Mouse (Mus musculus) embryo, embryonic 9.5 days (tissue): Measurements from ENCODE around the gene Shroom3.

Source experiments
- DNase-seq: peaks from one replicate; pipeline ENCODE4 v3.0.0-alpha.2; 2017; ENCODE audit errors: extremely low spot score

Gene Shroom3

DNA sequence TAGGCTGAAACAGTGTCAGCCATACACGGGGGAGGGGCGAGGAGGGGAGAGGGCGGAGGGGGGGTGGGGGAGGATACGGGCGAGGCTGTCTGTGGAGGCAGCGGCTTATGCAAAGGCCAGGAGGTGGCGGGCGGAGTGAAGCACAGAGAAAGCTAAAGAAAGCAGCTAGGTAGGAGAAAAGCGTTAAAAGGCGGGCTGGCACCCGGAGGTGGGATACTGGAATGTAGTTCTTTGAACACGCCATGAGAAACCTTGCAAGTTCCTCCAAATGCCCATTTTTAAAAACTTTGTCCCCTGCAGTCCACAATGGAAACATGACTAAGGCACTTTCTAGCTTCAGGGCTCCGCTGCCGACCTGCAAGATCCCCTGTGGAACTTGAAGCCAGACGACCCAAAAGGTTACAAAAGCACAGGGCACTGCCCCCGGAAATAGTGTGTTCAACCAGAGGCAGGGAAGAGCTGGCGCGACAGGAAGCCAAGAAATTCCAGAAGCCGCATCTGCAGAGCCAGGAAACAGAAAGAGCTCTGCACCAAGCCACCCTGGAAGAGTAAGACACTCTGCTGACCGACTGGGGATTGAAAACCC, 322.1 kb downstream of the Shroom3 start:
- peak; percentile 67 for DNase-seq

DNA sequence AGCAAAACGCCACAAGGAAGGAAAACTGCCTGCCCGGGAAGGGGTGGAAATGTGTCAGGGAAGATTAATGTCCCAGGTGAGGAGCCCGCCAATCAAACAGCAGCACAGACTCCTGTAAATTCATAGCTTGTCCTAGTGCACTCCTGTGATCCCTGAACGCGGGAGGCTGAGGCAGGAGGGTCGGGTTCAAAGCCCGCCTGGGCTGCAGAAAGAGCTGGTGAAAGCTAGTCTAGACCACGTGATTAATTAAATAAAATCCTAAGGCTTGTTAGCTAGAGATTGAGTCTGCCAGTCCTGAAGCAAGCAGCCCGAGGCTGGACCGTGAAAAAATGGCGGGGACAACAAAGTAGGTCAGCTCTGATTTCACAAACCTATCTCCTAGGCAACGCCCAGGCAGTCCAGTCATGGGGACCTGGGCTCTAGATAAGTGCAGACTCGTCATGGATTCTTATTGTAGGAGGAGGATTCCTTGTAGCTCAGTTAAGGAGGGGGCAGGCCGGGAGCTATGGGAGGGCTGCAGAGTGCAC, 322.6 kb downstream of the Shroom3 start:
- DNase-seq, result no peak

DNA sequence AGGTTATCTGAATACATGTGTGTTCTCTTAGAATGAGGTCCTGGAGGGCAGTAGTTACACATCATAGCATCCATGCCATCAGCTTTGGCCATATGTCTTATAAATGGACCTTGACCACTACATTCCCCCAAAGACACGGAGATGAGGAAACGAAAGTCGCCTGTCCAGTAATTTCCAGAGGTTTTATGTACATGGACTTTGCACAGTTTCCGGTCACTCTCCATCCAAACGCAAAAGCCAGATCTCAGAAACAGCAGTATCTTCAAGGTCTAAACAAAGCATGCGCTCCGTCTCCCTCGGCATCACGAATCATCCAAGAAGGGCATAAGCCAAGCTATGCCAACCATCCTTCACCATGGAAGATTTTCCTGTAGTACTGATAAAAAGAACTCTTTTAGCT, 325.0 kb downstream of the Shroom3 start:
- no peak for DNase-seq
